Mouse (Mus musculus) gastrocnemius, postnatal 36 days (tissue): ENCODE results near the gene Mafg. TPM values are rescaled to one million over a fixed set of nuclear protein-coding genes. Genes with fewer than 3 reads are reported as not detected.
A peak's percentile ranks its signal among the peaks of the same experiment; 100 is the strongest.
"Not testable (repeated sequence)": the region's sequence is repeated elsewhere in the genome, so short reads cannot be mapped to it uniquely, and the experiment has no call there.

ENCODE experiments used
- DNase-seq, 2 experiments: peaks; one replicate each; pipeline ENCODE4 v3.0.0; 2022
- intact Hi-C: fragments of 180-260 bp; cut with DNase I; formaldehyde crosslinking; loops from one replicate; pipeline ENCODE4 v1.15.1; 2025
- total RNA-seq, 2 experiments: library from RNA; stranded (reverse); gene quantifications; 2 replicates each; pipeline ENCODE4 v1.2.3; 2021

Mafg gene
- total RNA-seq, 2 experiments from 2014 or later = 48.3 to 53.7 TPM

DNA sequence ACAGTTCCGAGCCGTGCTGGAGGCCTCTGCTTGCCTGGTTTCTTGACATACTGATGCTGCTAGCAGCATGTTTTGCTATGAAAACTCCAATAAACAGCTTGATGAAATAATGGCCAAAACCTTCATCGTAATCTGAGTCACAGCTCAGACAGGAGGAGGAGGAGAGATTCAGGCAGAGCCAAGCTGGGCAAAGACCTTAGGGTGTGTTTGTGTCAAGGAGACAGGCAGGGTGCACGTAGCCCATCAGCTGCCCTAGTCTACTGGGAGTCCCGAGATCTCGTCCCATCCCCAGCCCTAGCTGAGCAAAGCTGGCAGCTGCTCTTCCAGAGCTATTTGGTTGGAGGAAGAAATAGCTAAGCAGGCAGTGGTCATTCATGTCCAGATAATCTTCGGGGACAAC lies 27.7 kb downstream of the Mafg start:
- DNase-seq = no peak
- intact Hi-C loops = no loop called here

DNA sequence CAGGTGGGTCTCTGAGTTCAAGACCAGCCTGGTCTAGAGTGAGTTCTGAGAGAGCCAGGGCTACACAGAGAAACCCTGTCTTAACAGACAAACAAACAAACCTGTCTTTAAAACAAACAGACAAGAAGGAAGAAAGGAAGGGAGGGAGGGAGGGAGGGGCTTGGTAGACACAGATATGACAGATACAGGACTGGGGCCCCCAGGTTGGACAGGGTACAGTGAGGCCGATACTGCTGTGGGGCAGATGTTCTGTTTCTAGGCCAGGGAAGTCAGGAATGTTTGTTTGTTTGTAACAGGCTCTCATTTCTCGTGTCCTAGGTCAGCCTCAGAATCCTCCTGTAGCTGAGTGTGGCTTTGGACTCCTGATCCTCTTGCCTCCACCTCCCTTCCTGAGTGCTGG lies 29.9 kb downstream of the Mafg start:
- DNase-seq = no peak
- intact Hi-C loops = no loop called here

DNA sequence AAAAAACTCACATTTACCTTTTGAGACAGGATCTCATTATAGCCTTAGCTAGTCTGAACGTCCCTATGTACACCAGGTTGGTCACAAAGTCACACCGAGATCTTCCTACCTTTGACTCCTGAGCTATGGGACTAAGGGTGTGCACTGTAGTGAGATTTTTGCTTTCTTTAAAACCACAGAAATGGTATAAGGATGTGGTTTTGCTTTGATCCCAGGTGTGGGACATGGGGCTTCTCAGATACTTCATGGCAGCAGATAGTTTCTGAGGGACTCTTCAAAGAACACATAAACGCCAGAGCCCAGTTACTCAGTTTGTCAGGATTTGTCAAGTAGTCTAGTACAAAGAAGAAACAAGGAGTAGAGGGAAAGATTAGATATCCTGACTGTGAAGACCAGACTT lies 32.7 kb downstream of the Mafg start:
- no peak for DNase-seq
- intact Hi-C loops = no loop called here

DNA sequence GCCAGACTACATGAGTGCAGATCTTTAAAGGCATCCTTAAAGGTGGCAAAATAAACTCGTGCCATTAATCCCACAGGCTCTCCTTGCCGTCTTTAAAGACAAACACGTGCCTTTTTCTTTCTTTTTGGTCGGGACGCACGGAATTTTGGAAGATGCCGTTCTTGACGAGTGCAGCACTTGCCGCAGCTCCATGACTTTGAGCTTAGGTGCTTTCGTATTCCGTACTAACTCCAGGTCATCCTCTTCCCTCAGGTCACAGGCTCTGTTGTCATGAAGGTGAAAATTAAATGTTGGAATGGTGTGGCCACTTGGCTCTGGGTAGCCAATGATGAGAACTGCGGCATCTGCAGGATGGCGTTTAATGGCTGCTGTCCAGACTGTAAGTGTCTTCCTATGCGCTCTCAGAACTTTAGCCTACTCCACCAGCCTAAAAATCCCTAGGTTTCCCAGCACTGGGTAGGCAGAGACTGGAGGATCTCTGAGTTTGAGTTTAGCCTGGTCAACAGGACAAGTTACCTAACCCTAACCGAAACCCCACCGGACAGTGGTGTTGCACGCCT lies 34.3 kb downstream of the Mafg start:
- intact Hi-C loops = loop anchor here (2.0 kb wide), 1 partner anchor 18 kb away; the partner anchor contains the start of gene Arhgdia
- DNase-seq = no peak

DNA sequence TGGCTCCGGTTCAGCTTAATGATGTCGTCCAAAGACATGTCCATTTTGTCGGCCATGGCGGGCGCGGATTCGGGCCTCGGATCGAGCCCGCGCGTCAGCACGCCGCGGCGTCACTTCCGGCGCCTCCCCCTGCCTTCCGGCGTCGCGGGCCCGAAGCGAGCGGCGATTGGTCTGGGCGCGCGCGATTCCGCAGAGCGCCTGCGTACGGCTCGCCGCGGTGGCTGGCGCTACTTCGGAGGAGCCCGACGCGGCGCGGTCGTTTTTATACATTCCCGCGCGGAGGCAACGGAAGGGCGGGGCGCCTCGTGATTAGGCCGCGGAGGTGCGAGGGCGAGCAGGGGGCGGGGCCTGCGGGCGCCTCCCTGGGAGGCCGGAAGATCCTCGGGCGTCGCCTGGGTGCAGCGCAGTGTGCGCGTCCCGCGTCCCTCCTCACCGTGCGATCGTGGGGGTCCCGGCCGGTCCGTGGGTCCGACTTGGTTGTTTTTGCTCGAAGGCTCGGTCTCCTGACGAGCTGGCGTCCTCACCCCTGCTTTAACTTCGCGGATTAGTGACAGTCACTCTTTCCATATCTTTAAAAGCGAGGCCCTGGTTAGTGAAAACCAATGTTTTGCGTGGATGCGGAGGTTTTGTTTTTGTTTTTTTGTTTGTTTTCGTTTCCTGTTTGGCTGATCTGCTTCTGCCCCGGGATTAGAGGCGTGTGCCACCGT lies 35.0 kb downstream of the Mafg start, which contains the start of the genes Alyref and Anapc11:
Gene Alyref, minus strand, starts transcription at position 83 of the 707 bp plus-strand sequence.
Gene Anapc11, plus strand, starts transcription at position 139 of the 707 bp plus-strand sequence.
- intact Hi-C loops = loop anchor here (2.0 kb wide), 1 partner anchor 18 kb away; the partner anchor contains the start of gene Arhgdia
- peak; percentile 87 to 90 for DNase-seq

DNA sequence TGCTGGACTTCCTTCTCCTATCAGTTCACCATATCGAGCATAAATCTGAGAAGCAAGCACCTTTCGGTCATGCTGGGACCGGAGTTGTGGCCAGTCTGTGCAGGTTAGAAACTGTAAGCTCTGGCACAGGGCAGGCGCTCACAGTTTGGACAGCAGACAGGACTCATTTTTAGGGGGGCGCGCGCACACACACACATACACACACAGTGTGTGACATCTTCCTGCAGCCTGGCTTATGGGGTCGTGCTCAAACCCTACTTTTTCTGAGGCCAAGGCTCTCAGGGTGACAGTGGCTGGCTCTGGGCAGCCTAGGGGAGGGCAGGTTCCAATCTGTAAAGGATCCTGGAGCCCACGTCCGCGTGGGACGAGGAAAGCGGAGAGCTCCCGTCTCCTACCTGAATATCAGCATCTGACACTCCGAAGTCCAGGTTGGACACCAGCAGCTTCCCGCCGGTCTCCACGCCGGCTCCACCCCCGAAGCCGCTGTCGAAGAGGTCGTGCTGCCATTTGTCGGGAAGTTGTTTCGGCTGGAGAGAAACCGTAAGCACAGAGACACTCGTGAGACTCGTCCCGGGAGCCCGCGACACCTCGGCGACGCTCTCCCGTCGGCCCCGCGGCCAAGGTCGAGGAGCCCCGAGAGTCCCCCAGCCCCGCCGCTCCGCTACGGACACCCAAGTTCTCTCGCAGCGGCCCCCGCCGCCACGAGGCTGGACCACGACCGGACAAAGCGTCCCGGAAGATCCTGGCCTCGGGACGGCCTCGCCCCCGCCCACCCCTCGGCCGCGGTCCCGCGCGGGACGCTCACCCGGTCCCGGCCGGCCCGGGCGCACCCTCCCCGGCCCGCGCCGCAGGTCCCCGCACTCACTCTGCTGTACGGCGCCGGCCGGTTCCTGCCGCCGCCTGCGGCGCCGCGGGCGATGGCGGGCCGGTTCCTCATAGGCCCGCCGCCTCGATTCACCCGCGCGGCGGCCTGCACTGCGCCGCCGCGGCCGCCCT lies 35.9 kb downstream of the Mafg start:
- intact Hi-C loops = loop anchor here (2.0 kb wide), 1 partner anchor 17 kb away; the partner anchor contains the start of gene Arhgdia

DNA sequence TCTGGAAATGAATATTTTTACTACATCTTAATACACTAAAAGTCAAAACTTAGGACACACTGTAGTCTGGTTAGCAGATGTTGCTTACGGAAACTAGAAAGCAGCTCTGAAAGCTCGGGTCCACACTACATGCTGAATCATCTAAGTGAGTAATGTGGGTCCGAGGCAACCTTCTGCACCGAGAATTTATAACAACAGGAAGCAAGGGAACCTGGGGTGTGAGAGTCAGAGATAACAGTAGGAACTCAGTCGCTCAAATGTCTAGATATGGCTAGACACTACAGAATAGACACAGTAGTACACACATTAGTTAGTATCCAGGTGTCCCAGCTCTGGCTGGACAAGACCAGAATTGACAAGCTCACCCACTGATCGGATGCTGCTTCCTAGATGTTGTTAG lies 44.9 kb downstream of the Mafg start:
- DNase-seq = no peak
- intact Hi-C loops = no loop called here

More for the DNA sequence above, 35.9 kb downstream of the Mafg start:
- no peak for DNase-seq

DNA sequence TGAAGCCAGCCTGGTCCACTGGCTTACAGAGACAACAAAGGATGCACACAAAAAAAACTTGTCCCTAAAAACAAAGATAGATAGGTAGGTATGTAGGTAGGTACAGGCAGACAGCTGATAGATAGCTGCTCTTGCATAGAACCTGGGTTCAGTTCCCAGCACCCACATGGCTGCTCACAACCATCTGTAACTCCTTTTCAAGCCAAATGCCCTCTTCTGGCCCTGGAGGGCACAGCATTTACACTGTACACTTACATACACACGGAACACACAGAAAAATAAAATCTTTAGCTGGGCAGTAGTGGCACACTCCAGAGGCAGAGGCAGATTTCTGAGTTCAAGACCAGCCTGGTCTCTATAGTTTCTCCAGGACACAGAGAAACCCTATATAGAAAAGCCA lies 49.5 kb downstream of the Mafg start:
- DNase-seq = no peak
- intact Hi-C loops = no loop called here

DNA sequence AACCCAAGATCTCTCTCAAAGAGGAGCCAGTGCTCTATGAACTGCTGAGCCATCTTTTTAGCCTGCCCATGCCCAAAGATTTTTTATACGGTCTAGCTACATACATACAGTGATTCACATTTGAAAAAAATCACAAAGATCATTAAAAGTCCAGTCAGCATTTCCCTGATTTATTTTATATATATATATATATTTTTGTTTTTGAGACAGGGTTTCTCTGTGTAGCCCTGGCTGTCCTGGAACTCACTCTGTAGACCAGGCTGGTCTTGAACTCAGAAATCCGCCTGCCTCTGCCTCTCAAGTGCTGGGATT lies 50.5 kb downstream of the Mafg start:
- DNase-seq, intact Hi-C loops: not testable (repeated sequence)

DNA sequence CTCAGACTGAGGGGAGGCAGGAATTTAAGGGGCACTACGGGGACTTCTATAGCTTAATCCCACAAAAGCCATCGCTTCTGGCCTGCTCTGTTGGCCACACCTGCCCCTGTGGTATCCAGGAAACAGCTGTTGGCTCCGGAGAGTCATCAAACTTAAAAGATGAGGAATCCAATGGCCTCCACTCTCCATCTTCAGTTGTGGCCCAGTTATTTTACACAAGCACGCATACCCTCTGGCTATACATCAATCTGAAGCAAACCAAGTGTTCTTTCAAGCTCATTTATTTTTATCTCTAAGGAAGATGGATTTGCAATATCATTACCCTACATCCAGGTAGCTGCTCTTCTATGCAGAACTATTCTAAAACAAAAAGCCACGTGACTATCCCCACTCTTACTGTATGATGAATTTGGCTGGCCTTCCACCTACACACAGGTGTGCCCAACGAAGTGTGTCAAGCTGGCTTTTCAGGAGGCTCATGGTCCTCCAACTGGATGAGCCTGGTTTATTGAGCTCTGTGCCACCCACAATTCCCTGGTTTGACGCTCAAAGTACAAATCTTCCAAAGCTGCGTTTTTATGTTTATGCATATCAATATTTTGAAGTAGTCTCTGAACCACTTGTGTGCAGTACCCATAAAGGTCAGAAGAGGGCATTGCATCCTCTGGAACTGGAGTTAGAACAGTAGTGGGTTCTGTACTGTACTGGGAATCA lies 51.0 kb downstream of the Mafg start:
- DNase-seq = no peak
- intact Hi-C loops = no loop called here

DNA sequence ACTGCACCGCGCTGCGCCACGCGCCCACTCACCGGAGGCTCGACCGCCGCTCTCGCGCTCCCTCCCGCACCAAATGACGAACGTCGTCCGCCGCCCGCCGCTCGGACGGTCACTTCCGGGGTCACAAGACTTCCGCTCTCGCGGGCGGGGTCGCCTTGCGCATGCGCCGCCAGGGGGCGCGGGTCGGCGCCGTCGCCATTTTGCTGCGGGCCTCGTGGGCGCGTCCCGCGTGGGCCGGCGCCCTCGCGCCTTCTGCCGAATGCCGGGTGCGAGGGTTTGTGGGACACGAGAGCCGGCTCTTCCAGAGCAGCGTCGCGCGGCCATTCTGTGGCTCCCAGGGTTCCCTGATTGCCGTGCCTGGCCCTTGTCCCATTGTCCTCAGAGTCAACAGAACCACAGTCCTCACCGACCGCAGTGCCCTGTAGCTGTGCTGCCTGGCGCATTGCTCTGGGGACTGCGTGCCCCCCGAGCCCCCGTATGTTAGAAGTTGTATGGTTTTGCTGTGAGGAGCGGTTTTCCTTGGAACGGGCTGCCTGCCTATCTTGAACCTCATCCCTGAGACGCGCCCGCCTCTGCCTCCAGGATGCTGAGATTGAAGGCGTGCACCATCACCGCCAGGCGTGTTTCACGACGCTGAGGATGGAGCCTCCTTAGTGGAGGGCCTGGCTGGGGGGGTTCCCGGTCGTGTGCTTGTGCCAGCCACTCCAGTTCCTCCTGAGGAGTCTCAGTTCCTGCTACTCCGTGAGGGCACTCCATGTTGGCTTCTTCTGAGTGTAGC lies 51.7 kb downstream of the Mafg start, which contains the start of gene Arhgdia:
Gene Arhgdia, minus strand, starts transcription at position 135 of the 778 bp plus-strand sequence.
- intact Hi-C loops = loop anchor here (2.0 kb wide), 1 partner anchor 17 kb away; the partner anchor contains the start of genes Alyref and Anapc11
- peak; percentile 85 to 87 for DNase-seq

DNA sequence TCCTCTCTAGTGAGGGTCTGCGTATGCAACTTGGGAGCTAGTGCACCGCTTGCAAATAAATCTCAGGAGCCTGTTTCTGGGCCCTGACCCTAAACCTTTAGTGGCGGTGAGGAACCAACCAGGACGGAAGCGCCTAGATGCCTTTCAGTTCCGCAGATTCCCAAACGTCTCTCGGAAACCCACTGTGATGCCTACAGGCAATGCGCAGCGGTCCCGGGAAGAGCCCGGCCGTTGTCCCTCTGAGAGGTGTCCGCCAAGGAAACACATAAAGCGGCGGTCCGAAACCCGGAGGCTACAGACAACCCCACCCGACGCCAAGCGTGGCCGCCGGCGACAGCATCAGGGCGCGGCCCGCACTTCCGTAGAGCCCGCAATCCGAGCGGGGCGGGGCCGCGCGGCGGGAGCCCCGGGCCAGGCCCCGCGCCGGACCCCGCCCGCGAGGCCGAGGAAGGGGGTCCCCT lies 52.5 kb downstream of the Mafg start:
- intact Hi-C loops = loop anchor here (2.0 kb wide), 1 partner anchor 18 kb away; the partner anchor contains the start of genes Alyref and Anapc11
- no peak for DNase-seq

DNA sequence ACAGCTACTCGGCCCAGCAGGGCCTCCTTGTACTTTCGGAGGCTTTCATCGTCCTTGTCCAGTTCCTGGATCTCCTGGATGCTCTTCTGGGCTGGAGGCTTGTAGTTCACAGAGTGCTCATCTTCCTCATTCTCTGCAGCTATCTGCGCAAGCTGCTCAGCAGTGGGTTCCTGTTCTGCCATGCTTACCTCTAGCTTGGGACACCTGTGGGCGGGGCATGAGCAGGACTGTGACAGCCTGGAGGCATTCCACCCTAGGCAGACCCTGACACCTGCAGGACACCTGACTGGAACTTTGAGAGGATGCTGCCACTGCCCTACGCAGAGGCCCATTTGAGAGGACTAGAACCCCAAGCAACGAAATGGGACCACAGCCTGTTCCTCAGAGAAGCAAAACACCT lies 53.2 kb downstream of the Mafg start:
- intact Hi-C loops = loop anchor here (2.0 kb wide), 1 partner anchor 19 kb away; the partner anchor contains the start of genes Alyref and Anapc11
- no peak for DNase-seq

DNA sequence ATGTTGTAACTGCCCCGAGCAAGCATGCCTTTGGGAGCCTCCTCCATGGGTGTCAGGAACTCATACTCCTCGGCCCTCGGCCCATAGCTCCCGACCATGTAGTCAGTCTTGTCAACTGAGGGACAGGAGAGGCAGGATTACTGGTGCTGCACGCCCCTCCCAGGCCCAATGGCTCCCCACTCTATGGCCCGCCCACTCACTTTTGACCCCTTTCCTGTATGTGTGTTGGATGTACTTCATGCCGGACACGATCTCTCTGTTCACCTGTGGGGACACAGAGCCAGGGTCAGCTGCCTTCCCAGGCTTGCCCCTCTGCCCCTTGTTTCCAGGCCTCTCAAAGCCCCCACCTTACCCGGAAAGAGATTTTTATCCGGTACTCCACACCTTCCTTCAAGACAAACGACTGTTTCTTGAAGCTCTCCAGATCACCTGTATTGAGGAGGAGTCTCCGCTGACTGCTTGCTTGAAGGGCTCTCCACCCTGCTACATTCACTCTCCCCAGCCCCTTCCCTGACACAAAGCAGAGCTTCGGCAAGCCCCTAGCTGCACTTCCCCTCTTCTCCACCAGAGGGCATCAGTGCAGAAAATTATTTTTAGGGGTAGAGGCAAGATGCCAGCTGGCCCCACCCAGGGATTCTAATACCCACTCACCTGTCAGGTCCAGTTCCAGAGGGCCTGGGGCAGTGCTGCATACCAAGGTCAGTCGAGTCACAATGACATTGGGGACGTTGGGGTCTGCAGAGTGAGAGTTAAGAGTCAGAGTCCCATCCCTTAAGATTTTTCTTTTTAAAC lies 53.9 kb downstream of the Mafg start:
- DNase-seq = peak; percentile 60 to 63
- intact Hi-C loops = loop anchor here (2.0 to 5.0 kb wide), 2 partner anchors 19 to 33 kb away; partner anchors contain the start of genes Alyref and Anapc11

DNA sequence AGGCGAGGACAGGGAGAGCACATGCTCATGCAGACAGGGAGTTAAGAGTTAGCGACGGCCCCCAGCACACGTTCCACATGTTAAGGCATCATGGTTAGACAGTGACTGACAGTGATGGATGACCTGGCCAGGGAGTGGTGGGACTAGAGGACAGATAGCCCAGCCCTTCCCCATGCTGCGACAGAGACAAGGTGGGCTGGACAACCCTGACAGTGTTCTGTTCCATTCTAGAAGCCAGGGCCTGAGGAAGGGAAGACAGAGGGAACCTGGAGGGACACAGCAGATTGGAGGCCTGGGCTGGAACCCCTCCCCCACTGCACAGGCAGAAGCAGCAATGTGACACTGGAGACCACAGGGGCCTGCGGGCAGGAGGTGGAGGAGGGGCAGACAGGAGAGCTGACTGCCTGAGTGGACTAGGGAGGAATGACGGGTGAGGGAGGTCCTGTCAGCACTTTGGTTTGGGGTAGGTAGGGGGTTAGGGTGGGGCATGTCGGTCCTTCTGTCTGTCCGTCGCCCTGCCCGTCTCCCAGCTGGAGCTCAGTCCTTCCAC lies 54.6 kb downstream of the Mafg start:
- no peak for DNase-seq
- intact Hi-C loops = loop anchor here (5.0 kb wide), 1 partner anchor 34 kb away; no protein-coding TSS in a partner anchor

DNA sequence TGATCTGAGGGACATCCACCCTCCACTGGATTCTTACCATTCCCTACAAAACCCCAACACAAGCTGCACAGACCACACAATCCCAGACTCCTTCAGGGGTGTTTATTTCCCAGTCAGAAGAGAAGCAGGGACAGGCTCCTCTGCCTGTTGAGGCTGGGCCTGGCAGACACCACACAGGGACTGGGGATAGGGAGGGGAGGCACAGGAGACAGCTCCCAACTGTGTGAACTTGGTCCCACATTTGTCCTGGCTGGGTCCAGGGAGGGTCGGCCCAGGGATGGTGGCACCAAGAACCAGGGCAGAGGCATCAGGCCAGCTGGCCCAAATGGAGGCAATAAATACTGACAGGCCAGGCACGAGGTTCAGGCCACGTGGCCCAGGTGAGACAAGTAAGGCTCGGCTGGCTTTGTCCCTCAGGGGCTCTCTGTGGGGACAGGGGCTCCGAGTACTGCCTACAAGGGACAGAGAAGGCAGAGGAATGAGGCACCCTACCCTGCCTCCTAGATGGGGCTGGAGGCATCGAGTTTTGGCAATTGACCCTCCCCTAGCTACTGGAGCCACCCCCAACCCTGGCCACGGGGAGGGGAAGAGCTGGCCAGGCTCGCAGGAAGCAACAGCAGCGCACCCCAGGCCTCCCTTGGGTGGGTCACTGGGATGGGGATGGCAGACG lies 55.2 kb downstream of the Mafg start:
- no peak for DNase-seq
- intact Hi-C loops = loop anchor here (5.0 kb wide), 1 partner anchor 34 kb away; no protein-coding TSS in a partner anchor
